Mouse (Mus musculus): ENCODE data around the gene Cldn17. TPM values are rescaled to one million over a fixed set of nuclear protein-coding genes. Genes with fewer than 3 reads are reported as not detected.

Cldn17 gene
- polyA plus RNA-seq, 1 experiment from 2014 or later: not detected

Other genes starting within 250 kb of the Cldn17 start
- 0.49 TPM in 2 replicates for gene Grik1, start 216.7 kb downstream of the Cldn17 start, polyA plus RNA-seq (2015; fragmentation: Nextera tagmentation; extraction: Ambion mirVana)
- 3.3 and 4.0 TPM in 2 replicates for gene Cldn8, start 56.2 kb upstream of the Cldn17 start, polyA plus RNA-seq (2015; fragmentation: Nextera tagmentation; extraction: Ambion mirVana)
- gene Krtap24-1, start 105.3 kb upstream of the Cldn17 start, polyA plus RNA-seq (2015; fragmentation: Nextera tagmentation; extraction: Ambion mirVana): not detected in 2 replicates
- gene 2310079G19Rik, start 120.7 kb upstream of the Cldn17 start, polyA plus RNA-seq (2015; fragmentation: Nextera tagmentation; extraction: Ambion mirVana): not detected in 2 replicates
- not detected in 2 replicates for gene Krtap26-1, start 140.8 kb upstream of the Cldn17 start, polyA plus RNA-seq (2015; fragmentation: Nextera tagmentation; extraction: Ambion mirVana)
- not detected in 2 replicates for gene Krtap27-1, start 164.7 kb upstream of the Cldn17 start, polyA plus RNA-seq (2015; fragmentation: Nextera tagmentation; extraction: Ambion mirVana)
- not detected in 2 replicates for gene 2310061N02Rik, start 201.0 kb upstream of the Cldn17 start, polyA plus RNA-seq (2015; fragmentation: Nextera tagmentation; extraction: Ambion mirVana)
- not detected in 2 replicates for gene Krtap13-1, start 221.9 kb upstream of the Cldn17 start, polyA plus RNA-seq (2015; fragmentation: Nextera tagmentation; extraction: Ambion mirVana)
- 1.9 TPM in 1 of 2 replicates, not detected in the other for gene Krtap13, start 244.7 kb upstream of the Cldn17 start, polyA plus RNA-seq (2015; fragmentation: Nextera tagmentation; extraction: Ambion mirVana)

All from lung, embryonic 16.5 days (tissue).